Mouse (Mus musculus): ENCODE results near the gene Etv6. TPM values are rescaled to one million over a fixed set of nuclear protein-coding genes. Genes with fewer than 3 reads are reported as not detected.

Gene Etv6
- total and polyA plus RNA-seq, 3 experiments: 12.6 to 25.9 TPM; not detected in 1

- no peak overlapping the region for H3K4me3 ChIP-seq (ENCODE audit: control insufficient read depth in 1 of 2, insufficient read depth in 1 of 2, low read depth in 2 of 2, low read length in 2 of 2)
- TF ChIP-seq MYB (IDR thresholded peaks at IDR 0.05; ENCODE audit: low read depth, low read length) (no peak), JUND (IDR thresholded peaks at IDR 0.05; ENCODE audit: low read depth, low read length) (no peak), ZKSCAN1 (IDR thresholded peaks at IDR 0.05; ENCODE audit: low read depth, low read length) (no peak), MEF2A (IDR thresholded peaks at IDR 0.05; ENCODE audit: extremely low read depth, insufficient replicate concordance, low read depth, low read length, poor library complexity, severe bottlenecking) (no peak), ZMIZ1 (IDR thresholded peaks at IDR 0.05; ENCODE audit: low read depth, low read length) (no peak), SIN3A (IDR thresholded peaks at IDR 0.05; ENCODE audit: low read length) (no peak), MAFK (IDR thresholded peaks at IDR 0.05; ENCODE audit: borderline replicate concordance, low read depth, low read length) (no peak), NELFE (IDR thresholded peaks at IDR 0.05; ENCODE audit: low read depth, low read length) (no peak), ZC3H11A (IDR thresholded peaks at IDR 0.05; ENCODE audit: low read depth, low read length) (no peak), EP300 (IDR thresholded peaks at IDR 0.05; ENCODE audit: low read depth in 1 of 2, low read length in 2 of 2) (no peak), TAL1 (IDR thresholded peaks at IDR 0.05; ENCODE audit: low read length) (no peak), RAD21 (IDR thresholded peaks at IDR 0.05; ENCODE audit: low read depth, low read length) (no peak), GATA1 (IDR thresholded peaks at IDR 0.05; ENCODE audit: low read depth, low read length) (no peak), RCOR1 (IDR thresholded peaks at IDR 0.05; ENCODE audit: low read depth, low read length) (no peak), POLR2AphosphoS5 (IDR thresholded peaks at IDR 0.05; ENCODE audit: borderline replicate concordance, low read depth, low read length) (no peak), HCFC1 (IDR thresholded peaks at IDR 0.05; ENCODE audit: low read depth, low read length) (no peak)
Measured at GRCm38 (mm10) chr6:134041916-134042315, 6.4 kb downstream of the Etv6 start.

GRCm38 (mm10) chr6:134043545-134043944, 8.0 kb downstream of the Etv6 start:
- no peak for TF ChIP-seq KAT2A (conservative IDR thresholded peaks at IDR 0.05; ENCODE audit: low read depth, low read length)
- no peak for TF ChIP-seq TAL1 (IDR thresholded peaks at IDR 0.05; ENCODE audit: low read length)
- TF ChIP-seq RCOR1 (IDR thresholded peaks at IDR 0.05; ENCODE audit: low read depth, low read length): no peak
- no peak for TF ChIP-seq POLR2A (IDR thresholded peaks at IDR 0.05; ENCODE audit: control insufficient read depth in 1 of 2, insufficient read depth in 1 of 2, low read depth in 1 of 2, low read length in 2 of 2, poor library complexity in 1 of 2)
- no peak for TF ChIP-seq NRF1 (IDR thresholded peaks at IDR 0.05; ENCODE audit: insufficient read depth, low read depth, low read length, poor library complexity, severe bottlenecking)
- TF ChIP-seq POLR2AphosphoS2 (IDR thresholded peaks at IDR 0.05; ENCODE audit: low read length): no peak
- no peak for TF ChIP-seq ETS1 (IDR thresholded peaks at IDR 0.05; ENCODE audit: low read depth, low read length)
- no peak for TF ChIP-seq CTCF (IDR thresholded peaks at IDR 0.05 in 2 of 3, conservative IDR thresholded peaks at IDR 0.05 in 1 of 3; ENCODE audit: control insufficient read depth in 1 of 3, insufficient read depth in 1 of 3, low read depth in 2 of 3, low read length in 3 of 3, poor library complexity in 1 of 3, severe bottlenecking in 1 of 3)
- no peak for TF ChIP-seq BHLHE40 (IDR thresholded peaks at IDR 0.05; ENCODE audit: borderline replicate concordance, low read depth, low read length)
- no peak for TF ChIP-seq MYC (IDR thresholded peaks at IDR 0.05; ENCODE audit: low read depth, low read length)
- no peak for TF ChIP-seq MAFK (IDR thresholded peaks at IDR 0.05; ENCODE audit: borderline replicate concordance, low read depth, low read length)
- no peak for TF ChIP-seq NELFE (IDR thresholded peaks at IDR 0.05; ENCODE audit: low read depth, low read length)
- no peak for TF ChIP-seq ZNF384 (IDR thresholded peaks at IDR 0.05; ENCODE audit: low read depth, low read length)
- TF ChIP-seq EP300 (IDR thresholded peaks at IDR 0.05; ENCODE audit: low read depth in 1 of 2, low read length in 2 of 2): no peak
- no peak for TF ChIP-seq MXI1 (IDR thresholded peaks at IDR 0.05; ENCODE audit: low read depth, low read length)
- TF ChIP-seq ZC3H11A (IDR thresholded peaks at IDR 0.05; ENCODE audit: low read depth, low read length): no peak
- TF ChIP-seq MEF2A (IDR thresholded peaks at IDR 0.05; ENCODE audit: extremely low read depth, insufficient replicate concordance, low read depth, low read length, poor library complexity, severe bottlenecking): no peak
- no peak overlapping the region for H3K9ac ChIP-seq (ENCODE audit: control insufficient read depth, low read depth, low read length, poor library complexity, severe bottlenecking)
- no peak overlapping the region for H3K4me3 ChIP-seq (ENCODE audit: control insufficient read depth in 1 of 2, insufficient read depth in 1 of 2, low read depth in 2 of 2, low read length in 2 of 2)
- peaks cover 5 to 15% of the 10 kb centered on the region in 2 experiments for H3K36me3 ChIP-seq (ENCODE audit: control insufficient read depth in 1 of 2, insufficient read depth in 2 of 2, low read length in 2 of 2)
- H3K9me3 ChIP-seq (replicated peaks; ENCODE audit: insufficient read depth, low read length): no peaks in the 10 kb centered on the region
- no peak overlapping the region for H3K27ac ChIP-seq (ENCODE audit: control insufficient read depth, low read depth, low read length)
- no peak for DNase-seq (ENCODE audit: low read depth, low spot score)
- H3K79me2 ChIP-seq (ENCODE audit: control insufficient read depth, insufficient read depth, low read length, poor library complexity): peaks cover 94% of the 10 kb centered on the region
- H3K27me3 ChIP-seq (ENCODE audit: control insufficient read depth in 1 of 2, insufficient read depth in 2 of 2, low read length in 2 of 2): no peaks in the 10 kb centered on the region
- peaks cover 8 to 28% of the 10 kb centered on the region in 2 experiments for H3K4me1 ChIP-seq (ENCODE audit: control insufficient read depth in 1 of 2, insufficient read depth in 2 of 2, low read length in 2 of 2)

More at GRCm38 (mm10) chr6:134041916-134042315, 6.4 kb downstream of the Etv6 start:
- no peak overlapping the region for H3K27ac ChIP-seq (ENCODE audit: control insufficient read depth, low read depth, low read length)
- peaks cover 2 to 29% of the 10 kb centered on the region in 2 experiments; a peak in 3 of 4 replicates for H3K36me3 ChIP-seq (ENCODE audit: control insufficient read depth in 1 of 2, insufficient read depth in 2 of 2, low read length in 2 of 2)
- peaks cover 11 to 42% of the 10 kb centered on the region in 2 experiments for H3K4me1 ChIP-seq (ENCODE audit: control insufficient read depth in 1 of 2, insufficient read depth in 2 of 2, low read length in 2 of 2)
- DNase-seq (ENCODE audit: low read depth, low spot score): no peak
- H3K9ac ChIP-seq (ENCODE audit: control insufficient read depth, low read depth, low read length, poor library complexity, severe bottlenecking): no peak overlapping the region
- H3K9me3 ChIP-seq (replicated peaks; ENCODE audit: insufficient read depth, low read length): no peaks in the 10 kb centered on the region
- H3K79me2 ChIP-seq (ENCODE audit: control insufficient read depth, insufficient read depth, low read length, poor library complexity): peaks cover 95% of the 10 kb centered on the region
- no peaks in the 10 kb centered on the region for H3K27me3 ChIP-seq (ENCODE audit: control insufficient read depth in 1 of 2, insufficient read depth in 2 of 2, low read length in 2 of 2)
